Mouse (Mus musculus) ES-E14 (cell line): ENCODE measurements around the gene Pou2af1.

ENCODE experiments used
- CHD2 ChIP-seq: IDR thresholded peaks from 2 replicates; pipeline ENCODE4 v1.6.1; 2014; ENCODE audit warnings: mild to moderate bottlenecking, low read depth, low read length, inconsistent platforms
- HCFC1 ChIP-seq: IDR thresholded peaks from 2 replicates; pipeline ENCODE4 v1.6.1; 2012; ENCODE audit warnings: low read length, inconsistent platforms, borderline replicate concordance; ENCODE audit not compliant: insufficient read depth
- MAFK ChIP-seq: IDR thresholded peaks from 2 replicates; pipeline ENCODE4 v1.6.1; 2014; ENCODE audit warnings: mild to moderate bottlenecking, low read depth, low read length, inconsistent platforms; ENCODE audit not compliant: insufficient read depth
- ZC3H11A ChIP-seq: IDR thresholded peaks from 2 replicates; pipeline ENCODE4 v1.6.1; 2012; ENCODE audit warnings: low read depth, mild to moderate bottlenecking, inconsistent platforms, low read length, borderline replicate concordance
- ZNF384 ChIP-seq: IDR thresholded peaks from 2 replicates; pipeline ENCODE4 v1.6.1; 2012; ENCODE audit warnings: low read depth, low read length, inconsistent platforms

DNA sequence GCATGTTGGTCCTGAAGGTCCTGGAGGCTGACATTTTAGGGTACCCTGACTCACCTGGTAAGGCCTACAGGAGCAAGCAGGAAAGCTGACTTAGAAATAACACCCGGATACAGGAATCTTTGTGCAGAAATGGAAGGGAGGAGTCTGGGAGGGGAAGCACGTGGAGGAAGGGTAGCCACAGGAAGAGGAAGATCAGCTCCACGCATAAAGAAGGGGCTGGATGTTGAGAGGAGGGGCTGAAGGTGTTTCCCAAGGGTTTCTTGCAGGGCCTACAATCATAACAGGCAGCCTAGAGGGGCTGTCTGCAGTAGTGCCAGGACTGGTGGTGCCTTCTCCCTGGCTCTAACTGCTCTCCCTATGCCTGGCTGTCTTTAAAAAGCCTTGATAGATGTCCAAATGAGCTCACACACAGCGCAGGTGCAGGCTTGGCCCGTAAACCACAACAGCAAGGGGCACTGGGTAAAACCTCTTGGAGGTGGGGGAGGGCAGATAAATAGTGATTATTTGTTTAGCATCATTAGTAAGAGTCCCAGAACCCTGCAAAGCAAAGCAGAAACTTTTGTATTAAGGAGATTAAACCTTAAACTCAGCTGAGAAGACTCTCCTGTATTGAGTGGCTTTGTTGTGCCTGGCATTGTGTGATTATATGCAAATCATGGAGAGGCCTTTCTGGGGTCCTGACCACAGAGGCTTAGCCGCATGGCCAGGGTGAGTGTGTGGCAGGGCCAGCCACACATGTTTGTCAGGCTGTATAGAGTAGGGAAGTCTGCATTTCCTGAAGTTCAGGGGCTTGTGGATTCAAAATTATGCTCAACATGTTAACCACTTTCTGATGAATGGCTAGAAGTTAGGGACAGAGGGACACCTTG lies 48.0 kb upstream of the Pou2af1 start, which contains the start of gene Gm32742:
- no peak for TF ChIP-seq HCFC1
- TF ChIP-seq ZNF384, result no peak
- no peak for TF ChIP-seq ZC3H11A
- TF ChIP-seq MAFK, result no peak
- TF ChIP-seq CHD2, result no peak
